Mouse (Mus musculus) liver, embryonic 15.5 days (tissue): Measurements from ENCODE around the gene Tead3. TPM values are rescaled to one million over a fixed set of nuclear protein-coding genes. Genes with fewer than 3 reads are reported as not detected.
"Not testable (repeated sequence)": the region's sequence is repeated elsewhere in the genome, so short reads cannot be mapped to it uniquely, and the experiment has no call there.

Experiments used
- ATAC-seq: fragments of 200-750 bp; cut with Nextera tagmentation; 2 replicates; pipeline ENCODE4 v1.8.0; 2017; ENCODE audit warnings: moderate number of reproducible peaks, mild to moderate bottlenecking, moderate library complexity; ENCODE audit not compliant: insufficient read depth
- H3K27ac ChIP-seq: fragments of 300-500 bp; sonication (generic); replicated peaks from 2 replicates; pipeline ENCODE4 v1.5.1; 2015; ENCODE audit warnings: mild to moderate bottlenecking, inconsistent platforms
- H3K27me3 ChIP-seq: fragments of 300-500 bp; sonication (generic); 2 replicates; pipeline ENCODE4 v1.6.1; 2015; ENCODE audit warnings: mild to moderate bottlenecking, inconsistent platforms
- H3K36me3 ChIP-seq: fragments of 300-500 bp; sonication (generic); replicated peaks from 2 replicates; pipeline ENCODE4 v1.6.1; 2015; ENCODE audit warnings: moderate library complexity, mild to moderate bottlenecking, inconsistent platforms
- H3K4me1 ChIP-seq: fragments of 300-500 bp; sonication (generic); replicated peaks from 2 replicates; pipeline ENCODE4 v1.6.1; 2015; ENCODE audit warnings: inconsistent platforms
- H3K4me2 ChIP-seq: fragments of 300-500 bp; sonication (generic); 2 replicates; pipeline ENCODE4 v1.6.1; 2015; ENCODE audit warnings: moderate library complexity, mild to moderate bottlenecking, inconsistent platforms
- H3K4me3 ChIP-seq: fragments of 300-500 bp; sonication (generic); replicated peaks from 2 replicates; pipeline ENCODE4 v1.5.1; 2015; ENCODE audit warnings: mild to moderate bottlenecking, inconsistent platforms
- H3K9ac ChIP-seq: fragments of 300-500 bp; sonication (generic); 2 replicates; pipeline ENCODE4 v1.6.1; 2015; ENCODE audit warnings: moderate library complexity, mild to moderate bottlenecking, inconsistent platforms
- H3K9me3 ChIP-seq: fragments of 300-500 bp; sonication (generic); replicated peaks from 2 replicates; pipeline ENCODE4 v1.6.1; 2016; ENCODE audit warnings: inconsistent platforms
- WGBS: fragments of 180-500 bp; shearing (Covaris S2); methylation state at CpG from one replicate; pipeline ENCODE4 v1.1.7; 2015; ENCODE audit warnings: mixed read lengths; ENCODE audit not compliant: insufficient replicate concordance; 5-methylcytosine and 5-hydroxymethylcytosine counted together
- polyA plus RNA-seq: library from polyadenylated mRNA; unstranded; fragments of >200 nt; fragmentation: Nextera tagmentation; extraction: Ambion mirVana; gene quantifications from 2 replicates; pipeline ENCODE4 v1.2.1, GENCODE M21; 2015

Gene Tead3
- polyA plus RNA-seq, 1 experiment from 2014 or later: 0.60 TPM

- H3K27ac ChIP-seq, H3K9me3 ChIP-seq, ATAC-seq, H3K4me1 ChIP-seq, H3K36me3 ChIP-seq, H3K4me3 ChIP-seq, H3K4me2 ChIP-seq, H3K9ac ChIP-seq: not testable (repeated sequence)
- H3K27me3 ChIP-seq: peaks cover 76% of the 10 kb centered on the region
- WGBS: 20% methylated on average over 24 of the region's 24 CpGs
Measured at GRCm38 (mm10) chr17:28358576-28359261, 8.1 kb upstream of the Tead3 start.

- peaks cover 24% of the 10 kb centered on the region for H3K4me1 ChIP-seq
- ATAC-seq: no peak
- no peak overlapping the region for H3K9ac ChIP-seq
- H3K9me3 ChIP-seq: no peaks in the 10 kb centered on the region
- H3K36me3 ChIP-seq: no peaks in the 10 kb centered on the region
- WGBS: 73% methylated on average over 12 of the region's 12 CpGs
- H3K27me3 ChIP-seq: peaks cover 74% of the 10 kb centered on the region
- no peak overlapping the region for H3K4me2 ChIP-seq
- H3K27ac ChIP-seq: no peak overlapping the region
- no peak overlapping the region for H3K4me3 ChIP-seq
Measured at GRCm38 (mm10) chr17:28355871-28356270, 5.3 kb upstream of the Tead3 start.

GRCm38 (mm10) chr17:28352018-28352417 is 1.4 kb upstream of the Tead3 start:
- Histone ChIP-seq H3K9ac (no peak overlapping the region), H3K4me2 (peak overlapping the region; percentile 93), H3K9me3 (no peaks in the 10 kb centered on the region), H3K27me3 (peaks cover 75% of the 10 kb centered on the region), H3K27ac (0 out of 2 replicates have a peak overlapping the region, but pooled peaks have one; percentile 66), H3K4me3 (peak overlapping the region; percentile 65), H3K4me1 (peaks cover 54% of the 10 kb centered on the region), H3K36me3 (no peaks in the 10 kb centered on the region)
- WGBS: 10% methylated on average over 11 of the region's 11 CpGs
- peak; percentile 63 for ATAC-seq

- H3K4me1 ChIP-seq: peaks cover 54% of the 10 kb centered on the region
- WGBS: 1% methylated on average over 29 of the region's 29 CpGs
- ATAC-seq: no peak
- H3K4me3 ChIP-seq: peak overlapping the region; percentile 65
- no peaks in the 10 kb centered on the region for H3K36me3 ChIP-seq
- H3K27ac ChIP-seq: peak overlapping the region; percentile 66
- peaks cover 76% of the 10 kb centered on the region for H3K27me3 ChIP-seq
- no peaks in the 10 kb centered on the region for H3K9me3 ChIP-seq
- H3K9ac ChIP-seq: peak overlapping the region; percentile 55
- H3K4me2 ChIP-seq: peak overlapping the region; percentile 93
Measured at GRCm38 (mm10) chr17:28351353-28351890, 805 bp upstream of the Tead3 start.

GRCm38 (mm10) chr17:28349901-28350465 is 634 bp downstream of the Tead3 start:
- H3K27ac ChIP-seq: peak overlapping the region; percentile 77
- H3K27me3 ChIP-seq: peaks cover 84% of the 10 kb centered on the region
- peak; percentile 45 for ATAC-seq
- peak overlapping the region; percentile 55 for H3K9ac ChIP-seq
- no peaks in the 10 kb centered on the region for H3K36me3 ChIP-seq
- under 1% methylated on average over 54 of the region's 54 CpGs for WGBS
- peak overlapping the region; percentile 65 for H3K4me3 ChIP-seq
- H3K4me2 ChIP-seq: peak overlapping the region; percentile 93
- H3K4me1 ChIP-seq: peaks cover 64% of the 10 kb centered on the region
- no peaks in the 10 kb centered on the region for H3K9me3 ChIP-seq

GRCm38 (mm10) chr17:28349264-28349880 is 1.2 kb downstream of the Tead3 start:
- peak overlapping the region; percentile 65 for H3K4me3 ChIP-seq
- no peak for ATAC-seq
- H3K27ac ChIP-seq: no peak overlapping the region; the same call in 1 of the 2 replicates
- WGBS: 33% methylated on average over 13 of the region's 13 CpGs
- peaks cover 90% of the 10 kb centered on the region for H3K27me3 ChIP-seq
- H3K4me1 ChIP-seq: peaks cover 66% of the 10 kb centered on the region
- H3K36me3 ChIP-seq: no peaks in the 10 kb centered on the region
- no peaks in the 10 kb centered on the region for H3K9me3 ChIP-seq
- H3K9ac ChIP-seq: peak overlapping the region; percentile 55; the same call in 1 of the 2 replicates
- H3K4me2 ChIP-seq: peak overlapping the region; percentile 93

- 45% methylated on average over 6 of the region's 6 CpGs for WGBS
- Histone ChIP-seq H3K9ac (no peak overlapping the region), H3K36me3 (no peaks in the 10 kb centered on the region), H3K4me2 (no peak overlapping the region), H3K4me1 (peaks cover 65% of the 10 kb centered on the region), H3K27me3 (peaks cover 92% of the 10 kb centered on the region), H3K9me3 (no peaks in the 10 kb centered on the region), H3K4me3 (no peak overlapping the region), H3K27ac (no peak overlapping the region)
- no peak for ATAC-seq
Measured at GRCm38 (mm10) chr17:28348211-28348610, 2.4 kb downstream of the Tead3 start.

GRCm38 (mm10) chr17:28347327-28347726 is 3.3 kb downstream of the Tead3 start:
- 63% methylated on average over 10 of the region's 10 CpGs for WGBS
- Histone ChIP-seq H3K9me3 (no peaks in the 10 kb centered on the region), H3K27me3 (peaks cover 89% of the 10 kb centered on the region), H3K4me2 (no peak overlapping the region), H3K9ac (no peak overlapping the region), H3K36me3 (no peaks in the 10 kb centered on the region), H3K4me1 (peaks cover 56% of the 10 kb centered on the region), H3K27ac (no peak overlapping the region), H3K4me3 (no peak overlapping the region)
- no peak for ATAC-seq

- Histone ChIP-seq H3K4me1 (peaks cover 52% of the 10 kb centered on the region), H3K36me3 (no peaks in the 10 kb centered on the region), H3K27me3 (peaks cover 79% of the 10 kb centered on the region), H3K27ac (no peak overlapping the region), H3K9me3 (no peaks in the 10 kb centered on the region), H3K4me3 (no peak overlapping the region), H3K9ac (no peak overlapping the region), H3K4me2 (no peak overlapping the region)
- no peak for ATAC-seq
- WGBS: 22% methylated on average over 10 of the region's 10 CpGs
Measured at GRCm38 (mm10) chr17:28345882-28346281, 4.7 kb downstream of the Tead3 start.

GRCm38 (mm10) chr17:28345271-28345721 is 5.3 kb downstream of the Tead3 start:
- no peak for ATAC-seq
- no peaks in the 10 kb centered on the region for H3K9me3 ChIP-seq
- peaks cover 73% of the 10 kb centered on the region for H3K27me3 ChIP-seq
- H3K4me1 ChIP-seq: peaks cover 51% of the 10 kb centered on the region
- H3K9ac ChIP-seq: no peak overlapping the region
- WGBS: 24% methylated on average over 8 of the region's 8 CpGs
- H3K4me2 ChIP-seq: no peak overlapping the region
- H3K36me3 ChIP-seq: no peaks in the 10 kb centered on the region
- no peak overlapping the region for H3K4me3 ChIP-seq
- no peak overlapping the region for H3K27ac ChIP-seq

- Histone ChIP-seq H3K36me3 (0 out of 2 replicates have a peak, but pooled peaks cover 6% of the 10 kb centered on the region), H3K9ac (no peak overlapping the region), H3K27me3 (peaks cover 67% of the 10 kb centered on the region), H3K9me3 (no peaks in the 10 kb centered on the region), H3K4me1 (peaks cover 45% of the 10 kb centered on the region), H3K27ac (no peak overlapping the region), H3K4me2 (no peak overlapping the region), H3K4me3 (no peak overlapping the region)
- 60% methylated on average over 3 of the region's 3 CpGs for WGBS
- ATAC-seq: no peak
Measured at GRCm38 (mm10) chr17:28344670-28345069, 5.9 kb downstream of the Tead3 start.
